Mouse (Mus musculus) CD8-positive naive resting alpha-beta T cell, adult 57 days (primary cell): ENCODE results near the gene Olfr1008. TPM values are rescaled to one million over a fixed set of nuclear protein-coding genes. Genes with fewer than 3 reads are reported as not detected.

Source experiments
- total RNA-seq: library from RNA; stranded (reverse); gene quantifications from one replicate; pipeline ENCODE4 v1.2.4, GENCODE M21; 2023

Olfr1008 gene
- not detected for total RNA-seq

DNA sequence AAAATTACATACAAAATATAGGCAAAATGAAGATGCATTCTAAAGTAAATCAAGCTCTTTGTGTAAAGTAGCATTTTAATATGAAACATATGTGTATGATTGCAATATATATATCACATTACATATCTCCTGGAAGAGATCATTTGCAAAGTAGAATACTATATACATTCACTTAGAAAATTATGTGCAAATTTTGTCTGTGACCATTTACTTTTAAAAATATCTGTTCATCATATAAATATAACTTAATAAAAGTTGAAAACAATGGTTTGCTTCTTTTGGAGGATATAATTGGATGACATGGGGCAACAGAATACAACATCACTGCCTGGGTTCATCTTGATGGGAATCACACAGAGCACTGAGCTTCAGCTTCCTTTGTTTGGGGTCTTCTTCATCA lies at the start of gene Olfr1008:
Olfr1008 (plus strand) TSS at position 301 of the 400 bp plus-strand sequence.

DNA sequence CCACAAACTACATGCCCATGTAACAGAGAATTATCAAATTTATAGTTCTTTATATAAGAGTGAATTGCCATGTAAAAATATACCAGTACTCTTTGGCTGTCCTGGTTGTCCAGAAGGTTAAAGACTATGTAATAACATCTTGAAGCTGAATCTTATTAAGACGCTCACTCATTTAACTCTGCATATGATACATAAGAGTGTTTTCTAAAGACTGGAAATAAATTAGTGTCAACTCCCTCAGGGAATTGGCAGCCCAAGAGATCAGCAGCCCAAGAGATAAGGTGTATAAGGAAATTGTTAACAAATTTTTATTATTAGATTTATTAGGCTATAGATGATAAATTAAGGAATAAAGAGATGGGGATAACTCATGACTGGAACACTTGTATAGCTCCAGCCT lies 38.6 kb upstream of the Olfr1008 start, which contains the start of gene Olfr1002:
Olfr1002 (minus strand) TSS at position 101 of the 400 bp plus-strand sequence.

DNA sequence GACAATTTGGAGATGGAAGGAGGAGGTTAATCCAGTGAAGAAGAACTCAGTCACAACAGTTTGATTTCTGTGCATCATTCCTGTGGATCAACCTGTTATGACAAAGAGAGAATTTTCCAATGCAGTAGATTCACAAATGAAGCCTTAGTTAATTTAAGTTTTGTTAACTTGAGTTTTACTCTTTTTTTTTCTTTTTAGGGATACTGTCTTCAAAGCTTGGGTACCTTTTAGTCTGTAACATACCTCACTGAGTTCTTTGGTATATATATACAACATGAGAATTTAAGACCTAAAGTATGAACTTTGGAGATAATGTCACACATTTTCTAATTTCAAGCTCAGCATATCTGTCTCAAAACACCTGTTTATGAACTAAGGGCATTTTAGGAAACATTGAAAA lies 24.9 kb upstream of the Olfr1008 start, which contains the start of gene Olfr154:
Olfr154 (minus strand) TSS at position 101 of the 400 bp plus-strand sequence.

DNA sequence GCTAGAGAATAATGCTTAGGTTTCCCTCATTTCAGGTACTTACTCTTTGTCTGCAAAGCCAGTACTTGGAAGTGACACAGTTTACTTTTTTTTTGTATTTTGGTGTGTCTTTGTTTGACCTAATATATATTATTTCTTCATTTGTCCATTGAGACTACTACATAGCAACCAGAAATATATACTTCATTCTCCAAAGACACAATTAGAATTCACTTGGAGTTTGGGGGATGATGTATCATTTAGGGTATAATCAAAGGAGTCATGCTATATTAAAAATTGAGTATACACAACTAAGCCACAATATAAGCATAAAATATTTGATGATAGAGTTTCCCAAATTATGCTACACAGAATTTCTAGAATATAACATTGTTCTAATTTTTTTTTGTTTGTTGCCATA lies 10.6 kb upstream of the Olfr1008 start, which contains the start of gene Olfr1006:
Olfr1006 (minus strand) TSS at position 101 of the 400 bp plus-strand sequence.

DNA sequence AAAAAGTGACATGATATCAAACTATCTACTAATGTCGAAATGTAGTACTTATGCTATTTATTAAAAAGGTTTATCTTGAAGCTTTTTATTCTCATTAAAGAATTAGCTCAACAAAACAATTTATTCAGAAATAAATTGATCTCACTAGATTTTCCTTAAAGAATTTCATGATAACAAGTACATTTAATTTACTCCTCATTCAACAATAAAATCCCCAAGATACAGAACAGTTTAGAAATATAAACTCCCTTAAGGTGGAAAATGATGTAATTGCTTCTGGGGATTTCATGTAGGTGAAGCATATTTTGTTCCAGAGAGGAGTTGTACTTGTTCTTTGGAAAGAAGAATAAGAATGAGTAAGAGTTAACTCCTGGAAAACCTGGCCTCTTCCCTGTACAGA lies 25.9 kb downstream of the Olfr1008 start, which contains the start of gene Olfr1009:
Olfr1009 (plus strand) TSS at position 301 of the 400 bp plus-strand sequence.

Other genes with a start within 250 kb of the Olfr1008 start
- gene Olfr995, start 245.8 kb upstream of the Olfr1008 start, total RNA-seq: not detected
- gene 4833423E24Rik, start 170.4 kb upstream of the Olfr1008 start, total RNA-seq: not detected
- not detected for gene Olfr996, start 110.2 kb upstream of the Olfr1008 start, total RNA-seq
- not detected for gene Olfr998, start 100.5 kb upstream of the Olfr1008 start, total RNA-seq
- gene Olfr1000, start 77.5 kb upstream of the Olfr1008 start, total RNA-seq: not detected
- gene Olfr1002, start 38.7 kb upstream of the Olfr1008 start, total RNA-seq: not detected
- gene Olfr154, start 25.0 kb upstream of the Olfr1008 start, total RNA-seq: not detected
- not detected for gene Olfr1006, start 10.7 kb upstream of the Olfr1008 start, total RNA-seq
- not detected for gene Olfr1009, start 26.0 kb downstream of the Olfr1008 start, total RNA-seq
- not detected for gene Olfr1012, start 73.3 kb downstream of the Olfr1008 start, total RNA-seq
- not detected for gene Olfr1013, start 77.7 kb downstream of the Olfr1008 start, total RNA-seq
- not detected for gene Olfr1014, start 83.3 kb downstream of the Olfr1008 start, total RNA-seq
- gene Olfr1015, start 92.6 kb downstream of the Olfr1008 start, total RNA-seq: not detected
- gene Olfr1016, start 113.1 kb downstream of the Olfr1008 start, total RNA-seq: not detected
- gene Olfr1018, start 129.0 kb downstream of the Olfr1008 start, total RNA-seq: not detected
- gene Olfr1019, start 156.1 kb downstream of the Olfr1008 start, total RNA-seq: not detected
- gene Olfr1020, start 157.6 kb downstream of the Olfr1008 start, total RNA-seq: not detected
- not detected for gene Olfr1022, start 179.2 kb downstream of the Olfr1008 start, total RNA-seq
- gene Olfr1023, start 196.2 kb downstream of the Olfr1008 start, total RNA-seq: not detected
- gene Olfr1024, start 215.6 kb downstream of the Olfr1008 start, total RNA-seq: not detected
- not detected for gene Olfr1025-ps1, start 225.8 kb downstream of the Olfr1008 start, total RNA-seq
- not detected for gene Olfr1026, start 232.1 kb downstream of the Olfr1008 start, total RNA-seq